Mouse (Mus musculus): ENCODE results near the gene Pcsk1n.

Pcsk1n gene

GRCm38 (mm10) chrX:7947108-7947899 lies 27.7 kb downstream of the Pcsk1n start, which contains the start of gene Hdac6:
Gene Hdac6, minus strand, starts transcription at chrX:7947889.
- no peak for DNase-seq

- peak; percentile 87 for DNase-seq
These were observed 28.4 kb downstream of the Pcsk1n start for GRCm38 (mm10) chrX:7947900-7948492.

- DNase-seq: no peak
These were observed 30.5 kb downstream of the Pcsk1n start for GRCm38 (mm10) chrX:7950091-7950490.

- DNase-seq: no peak
These were observed 39.2 kb downstream of the Pcsk1n start for GRCm38 (mm10) chrX:7958868-7959267.

- no peak for DNase-seq
These were observed 44.4 kb downstream of the Pcsk1n start for GRCm38 (mm10) chrX:7963829-7964626.

GRCm38 (mm10) chrX:7966161-7966560 lies 46.5 kb downstream of the Pcsk1n start:
- DNase-seq: no peak

GRCm38 (mm10) chrX:7967596-7968201 lies 48.1 kb downstream of the Pcsk1n start:
- no peak for DNase-seq

- no peak for DNase-seq
These were observed 48.6 kb downstream of the Pcsk1n start for GRCm38 (mm10) chrX:7968226-7968625.

- no peak for DNase-seq
These were observed 49.3 kb downstream of the Pcsk1n start for GRCm38 (mm10) chrX:7968899-7969298.

GRCm38 (mm10) chrX:7971292-7971691 lies 51.7 kb downstream of the Pcsk1n start:
- no peak for DNase-seq
